Mouse (Mus musculus): ENCODE data around the gene Ccnl2.

- TF ChIP-seq EP300 (IDR thresholded peaks at IDR 0.05; ENCODE audit: insufficient read depth, low read depth, low read length) (no peak), POLR2A (IDR thresholded peaks at IDR 0.05; ENCODE audit: insufficient read depth, low read length) (no peak), CTCF (IDR thresholded peaks at IDR 0.05; ENCODE audit: low read depth, low read length) (no peak)
Observed at GRCm38 (mm10) chr4:155851951-155852411, 39.7 kb downstream of the Ccnl2 start.
